Mouse (Mus musculus): Measurements from ENCODE around the gene Bik. TPM values are rescaled to one million over a fixed set of nuclear protein-coding genes. Genes with fewer than 3 reads are reported as not detected.

Gene Bik
- 13.4 and 20.7 TPM in 2 replicates for polyA plus RNA-seq (2012; rRNA removed; ENCODE audit: low replicate concordance)

GRCm38 (mm10) chr15:83526424-83527091 lies at the start of gene Bik:
TSS of gene Bik (plus strand) at chr15:83526862.

GRCm38 (mm10) chr15:83510805-83511405 lies 15.8 kb upstream of the Bik start, which contains the start of gene Ttll1:
TSS of gene Ttll1 (minus strand) at chr15:83510893.

GRCm38 (mm10) chr15:83563327-83563856 lies 36.7 kb downstream of the Bik start, which contains the start of the genes Tspo and Mcat:
TSS of gene Tspo (plus strand) at chr15:83563592.
TSS of gene Mcat (minus strand) at chr15:83563787.

Other genes starting within 250 kb of the Bik start
- 48.1 and 56.8 TPM in 2 replicates for gene Arfgap3, start 176.6 kb upstream of the Bik start, polyA plus RNA-seq (2012; rRNA removed; ENCODE audit: low replicate concordance)
- gene Pacsin2, start 62.3 kb upstream of the Bik start, polyA plus RNA-seq (2012; rRNA removed; ENCODE audit: low replicate concordance): 49.1 and 51.0 TPM in 2 replicates
- 13.9 and 15.6 TPM in 2 replicates for gene Ttll1, start 16.0 kb upstream of the Bik start, polyA plus RNA-seq (2012; rRNA removed; ENCODE audit: low replicate concordance)
- 588 and 1,237 TPM in 2 replicates for gene Tspo, start 36.7 kb downstream of the Bik start, polyA plus RNA-seq (2012; rRNA removed; ENCODE audit: low replicate concordance)
- gene Mcat, start 36.9 kb downstream of the Bik start, polyA plus RNA-seq (2012; rRNA removed; ENCODE audit: low replicate concordance): 37.8 and 38.9 TPM in 2 replicates
- gene Ttll12, start 68.3 kb downstream of the Bik start, polyA plus RNA-seq (2012; rRNA removed; ENCODE audit: low replicate concordance): 20.4 and 40.5 TPM in 2 replicates
- 0.50 and 136 TPM in 2 replicates for gene Scube1, start 198.2 kb downstream of the Bik start, polyA plus RNA-seq (2012; rRNA removed; ENCODE audit: low replicate concordance)

Measured in subcutaneous adipose tissue, adult 2 months (tissue).